Mouse (Mus musculus) hindbrain, embryonic 10.5 days (tissue): ENCODE data around the gene Pdgfb. TPM values are rescaled to one million over a fixed set of nuclear protein-coding genes. Genes with fewer than 3 reads are reported as not detected.

Experiments
- DNase-seq: peaks from one replicate; pipeline ENCODE4 v3.0.0-alpha.2; 2017; ENCODE audit warnings: low spot score
- H3K27ac ChIP-seq: fragments of 300-500 bp; sonication (generic); 2 replicates; pipeline ENCODE4 v1.5.1; 2016; ENCODE audit warnings: mild to moderate bottlenecking, moderate library complexity
- H3K27me3 ChIP-seq: fragments of 300-500 bp; sonication (generic); 2 replicates; pipeline ENCODE4 v1.6.1; 2016; ENCODE audit warnings: mild to moderate bottlenecking; ENCODE audit not compliant: poor library complexity, insufficient read depth, severe bottlenecking
- H3K36me3 ChIP-seq: fragments of 300-500 bp; sonication (generic); 2 replicates; pipeline ENCODE4 v1.6.1; 2016; ENCODE audit warnings: mild to moderate bottlenecking, moderate library complexity
- H3K4me1 ChIP-seq: fragments of 300-500 bp; sonication (generic); replicated peaks from 2 replicates; pipeline ENCODE4 v1.6.1; 2016; ENCODE audit warnings: mild to moderate bottlenecking
- H3K4me3 ChIP-seq: fragments of 300-500 bp; sonication (generic); 2 replicates; pipeline ENCODE4 v1.5.1; 2016; ENCODE audit warnings: mild to moderate bottlenecking, moderate library complexity
- H3K9me3 ChIP-seq: fragments of 300-500 bp; sonication (generic); 2 replicates; pipeline ENCODE4 v1.6.1; 2016; ENCODE audit warnings: mild to moderate bottlenecking, moderate library complexity
- WGBS: fragments of 180-500 bp; shearing (Covaris S2); methylation state at CpG from one replicate; pipeline ENCODE4 v1.1.7; 2016; 5-methylcytosine and 5-hydroxymethylcytosine counted together
- polyA plus RNA-seq: library from polyadenylated mRNA; unstranded; fragments of >200 nt; fragmentation: Nextera tagmentation; extraction: Ambion mirVana; gene quantifications from 2 replicates; pipeline ENCODE4 v1.2.1, GENCODE M21; 2016

Pdgfb gene
- polyA plus RNA-seq, 1 experiment from 2014 or later: 1.8 TPM

- 3% methylated on average over 36 of the region's 36 CpGs for WGBS
- H3K27ac ChIP-seq: peak overlapping the region; percentile 87
- H3K4me3 ChIP-seq: peak overlapping the region; percentile 69
- peak; percentile 30 for DNase-seq
- H3K4me1 ChIP-seq: peaks cover 36% of the 10 kb centered on the region
- peaks cover 87% of the 10 kb centered on the region for H3K27me3 ChIP-seq
- no peaks in the 10 kb centered on the region for H3K9me3 ChIP-seq
- H3K36me3 ChIP-seq: no peaks in the 10 kb centered on the region
These were observed 1.3 kb downstream of the Pdgfb start for GRCm38 (mm10) chr15:80013256-80014030.

GRCm38 (mm10) chr15:80012527-80013201 is 2.1 kb downstream of the Pdgfb start:
- H3K36me3 ChIP-seq: no peaks in the 10 kb centered on the region
- peaks cover 36% of the 10 kb centered on the region for H3K4me1 ChIP-seq
- peak; percentile 69 for DNase-seq
- under 1% methylated on average over 60 of the region's 60 CpGs for WGBS
- no peaks in the 10 kb centered on the region for H3K9me3 ChIP-seq
- H3K4me3 ChIP-seq: peak overlapping the region; percentile 69
- H3K27ac ChIP-seq: peak overlapping the region; percentile 87
- peaks cover 83% of the 10 kb centered on the region for H3K27me3 ChIP-seq

GRCm38 (mm10) chr15:80011778-80012526 is 2.8 kb downstream of the Pdgfb start:
- DNase-seq: peak; percentile 23
- Histone ChIP-seq H3K36me3 (no peaks in the 10 kb centered on the region), H3K27ac (peak overlapping the region; percentile 87), H3K27me3 (peaks cover 77% of the 10 kb centered on the region), H3K9me3 (no peaks in the 10 kb centered on the region), H3K4me3 (peak overlapping the region; percentile 69), H3K4me1 (peaks cover 36% of the 10 kb centered on the region)
- 1% methylated on average over 56 of the region's 56 CpGs for WGBS

- peaks cover 38% of the 10 kb centered on the region for H3K4me1 ChIP-seq
- DNase-seq: no peak
- H3K36me3 ChIP-seq: no peaks in the 10 kb centered on the region
- 34% methylated on average over 6 of the region's 6 CpGs for WGBS
- peaks cover 69% of the 10 kb centered on the region for H3K27me3 ChIP-seq
- no peak overlapping the region for H3K27ac ChIP-seq
- peak overlapping the region; percentile 69 for H3K4me3 ChIP-seq
- no peaks in the 10 kb centered on the region for H3K9me3 ChIP-seq
These were observed 3.6 kb downstream of the Pdgfb start for GRCm38 (mm10) chr15:80011194-80011593.

- peaks cover 69% of the 10 kb centered on the region for H3K27me3 ChIP-seq
These were observed 4.6 kb downstream of the Pdgfb start for GRCm38 (mm10) chr15:80010182-80010558.

GRCm38 (mm10) chr15:80009421-80010181 is 5.2 kb downstream of the Pdgfb start:
- 59% methylated on average over 12 of the region's 12 CpGs for WGBS
- peaks cover 66% of the 10 kb centered on the region for H3K27me3 ChIP-seq
- no peak overlapping the region for H3K27ac ChIP-seq
- peaks cover 48% of the 10 kb centered on the region for H3K4me1 ChIP-seq
- DNase-seq: no peak
- no peaks in the 10 kb centered on the region for H3K36me3 ChIP-seq
- no peak overlapping the region for H3K4me3 ChIP-seq
- no peaks in the 10 kb centered on the region for H3K9me3 ChIP-seq

More at GRCm38 (mm10) chr15:80010182-80010558, 4.6 kb downstream of the Pdgfb start:
- Histone ChIP-seq H3K4me1 (peaks cover 48% of the 10 kb centered on the region), H3K4me3 (no peak overlapping the region), H3K9me3 (no peaks in the 10 kb centered on the region), H3K27ac (no peak overlapping the region), H3K36me3 (no peaks in the 10 kb centered on the region)
- WGBS: 45% methylated on average over 7 of the region's 7 CpGs
- no peak for DNase-seq

GRCm38 (mm10) chr15:80008461-80008860 is 6.3 kb downstream of the Pdgfb start:
- no peak for DNase-seq
- Histone ChIP-seq H3K27me3 (peaks cover 61% of the 10 kb centered on the region), H3K27ac (no peak overlapping the region), H3K36me3 (no peaks in the 10 kb centered on the region), H3K4me1 (peaks cover 48% of the 10 kb centered on the region), H3K4me3 (no peak overlapping the region), H3K9me3 (no peaks in the 10 kb centered on the region)
- WGBS: 90% methylated on average over 6 of the region's 6 CpGs

GRCm38 (mm10) chr15:80006156-80006555 is 8.6 kb downstream of the Pdgfb start:
- Histone ChIP-seq H3K4me3 (no peak overlapping the region), H3K27me3 (peaks cover 42% of the 10 kb centered on the region), H3K4me1 (peaks cover 32% of the 10 kb centered on the region), H3K9me3 (no peaks in the 10 kb centered on the region), H3K36me3 (no peaks in the 10 kb centered on the region), H3K27ac (no peak overlapping the region)
- WGBS: 86% methylated on average over 7 of the region's 7 CpGs
- no peak for DNase-seq

- H3K27ac ChIP-seq: peak overlapping the region; percentile 85
- no peak overlapping the region for H3K4me3 ChIP-seq
- peaks cover 38% of the 10 kb centered on the region for H3K4me1 ChIP-seq
- DNase-seq: no peak
- 75% methylated on average over 10 of the region's 10 CpGs for WGBS
- peaks cover 34% of the 10 kb centered on the region for H3K27me3 ChIP-seq
- no peaks in the 10 kb centered on the region for H3K9me3 ChIP-seq
- no peaks in the 10 kb centered on the region for H3K36me3 ChIP-seq
These were observed 9.3 kb downstream of the Pdgfb start for GRCm38 (mm10) chr15:80005436-80005835.

- Histone ChIP-seq H3K9me3 (no peaks in the 10 kb centered on the region), H3K27me3 (peaks cover 28% of the 10 kb centered on the region), H3K4me1 (peaks cover 44% of the 10 kb centered on the region), H3K36me3 (no peaks in the 10 kb centered on the region), H3K27ac (peak overlapping the region; percentile 85), H3K4me3 (peak overlapping the region; percentile 23; the same call in 1 of the 2 replicates)
- DNase-seq: peak; percentile 40
- 29% methylated on average over 14 of the region's 14 CpGs for WGBS
These were observed 10.0 kb downstream of the Pdgfb start for GRCm38 (mm10) chr15:80004644-80005340.

- Histone ChIP-seq H3K27ac (peak overlapping the region; percentile 85; the same call in 1 of the 2 replicates), H3K9me3 (no peaks in the 10 kb centered on the region), H3K36me3 (no peaks in the 10 kb centered on the region), H3K4me1 (peaks cover 44% of the 10 kb centered on the region), H3K27me3 (peaks cover 23% of the 10 kb centered on the region; the same call in 1 of the 2 replicates), H3K4me3 (no peak overlapping the region)
- WGBS: 39% methylated on average over 2 of the region's 2 CpGs
- no peak for DNase-seq
These were observed 11.2 kb downstream of the Pdgfb start for GRCm38 (mm10) chr15:80003581-80003980.

GRCm38 (mm10) chr15:80001601-80002000 is 13.2 kb downstream of the Pdgfb start:
- DNase-seq: no peak
- no peaks in the 10 kb centered on the region for H3K9me3 ChIP-seq
- no peak overlapping the region for H3K27ac ChIP-seq
- H3K4me3 ChIP-seq: no peak overlapping the region
- WGBS: 91% methylated on average over 23 of the region's 23 CpGs
- peaks cover 49% of the 10 kb centered on the region for H3K4me1 ChIP-seq
- no peaks in the 10 kb centered on the region for H3K36me3 ChIP-seq
- peaks cover 23% of the 10 kb centered on the region; the same call in 1 of the 2 replicates for H3K27me3 ChIP-seq
